Mouse (Mus musculus) kidney, postnatal 4 days (tissue): ENCODE results near the gene Txndc2.

Experiments used
- DNase-seq, 2 experiments: peaks; one replicate each; pipeline ENCODE4 v3.0.0; 2021; ENCODE audit warnings: mixed read lengths in 2 of 2

The Txndc2 gene

GRCm38 (mm10) chr17:65611721-65612120, 30.2 kb downstream of the Txndc2 start:
- DNase-seq = no peak

GRCm38 (mm10) chr17:65608743-65609142, 33.2 kb downstream of the Txndc2 start:
- no peak for DNase-seq

- no peak for DNase-seq
Observed at GRCm38 (mm10) chr17:65608312-65608687, 33.7 kb downstream of the Txndc2 start.

GRCm38 (mm10) chr17:65607574-65608311, 34.2 kb downstream of the Txndc2 start:
- peak; percentile 35 to 51 for DNase-seq

- no peak for DNase-seq
Observed at GRCm38 (mm10) chr17:65606014-65606413, 36.0 kb downstream of the Txndc2 start.

- no peak for DNase-seq
Observed at GRCm38 (mm10) chr17:65604892-65605291, 37.1 kb downstream of the Txndc2 start.

- DNase-seq = no peak
Observed at GRCm38 (mm10) chr17:65604315-65604714, 37.7 kb downstream of the Txndc2 start.

- no peak for DNase-seq
Observed at GRCm38 (mm10) chr17:65597857-65598486, 44.0 kb downstream of the Txndc2 start.

- DNase-seq = no peak
Observed at GRCm38 (mm10) chr17:65594687-65595086, 47.3 kb downstream of the Txndc2 start.
